Mouse (Mus musculus): ENCODE data around the gene Gabrb1.

Gene Gabrb1

DNA sequence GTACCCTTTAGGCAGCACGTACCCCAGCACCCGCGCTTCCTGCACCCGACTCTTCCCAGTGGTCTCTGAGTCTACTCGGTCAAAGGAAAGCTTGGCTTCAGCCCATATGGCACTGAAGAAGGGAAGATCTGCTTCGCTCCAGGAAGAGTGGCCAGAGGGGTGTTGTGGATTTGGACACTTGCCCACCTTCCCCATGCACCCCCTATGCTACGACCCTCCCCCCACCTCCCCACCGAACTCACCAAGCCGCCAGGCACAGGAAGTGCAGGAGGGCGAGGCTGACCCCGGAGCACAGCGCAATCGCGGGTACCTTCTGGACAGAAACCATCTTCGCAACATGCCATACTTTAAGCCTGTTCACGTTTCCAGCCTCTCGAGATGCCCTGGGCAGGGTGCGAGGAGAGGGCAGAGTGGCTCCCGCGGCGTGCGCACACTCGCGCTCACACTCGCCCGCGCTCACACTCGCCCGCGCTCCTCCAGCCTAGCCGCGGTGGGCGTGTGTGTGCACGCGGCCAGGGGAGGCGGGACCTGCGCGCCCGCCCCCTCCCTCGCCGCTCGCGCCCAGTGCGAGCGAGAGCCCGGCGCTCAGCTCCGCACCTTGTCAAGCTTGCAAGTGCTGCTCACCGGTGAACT, at the start of gene Gabrb1:
Gene Gabrb1, plus strand, starts transcription at position 632 of the 633 bp plus-strand sequence.
- no peak for DNase-seq (ENCODE audit: low spot score)

- no peak for DNase-seq (ENCODE audit: low spot score)
Measured at GRCm38 (mm10) chr5:71608735-71609134, 49.2 kb upstream of the Gabrb1 start.

DNA sequence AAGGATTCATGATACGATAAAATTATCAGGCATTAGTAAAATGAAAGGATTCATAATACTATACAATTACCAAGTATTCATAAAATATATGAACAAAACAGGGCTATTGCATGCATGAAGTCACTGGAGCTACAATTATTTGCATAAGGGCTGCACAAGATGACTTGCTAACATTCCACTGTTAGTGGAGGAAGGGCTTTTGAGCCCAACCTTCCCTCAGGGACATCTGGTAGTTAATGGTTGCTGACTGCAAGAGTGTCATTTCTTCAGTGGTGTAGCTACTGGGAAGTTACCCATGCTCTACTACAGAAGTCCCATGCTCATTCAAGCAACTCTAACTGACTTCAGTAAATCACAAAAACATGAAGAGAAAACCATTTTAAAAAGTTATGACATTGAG, 43.6 kb upstream of the Gabrb1 start:
- DNase-seq (ENCODE audit: low spot score): no peak

GRCm38 (mm10) chr5:71616734-71617133, 41.2 kb upstream of the Gabrb1 start:
- no peak for DNase-seq (ENCODE audit: low spot score)

GRCm38 (mm10) chr5:71627820-71628219, 30.1 kb upstream of the Gabrb1 start:
- no peak for DNase-seq (ENCODE audit: low spot score)

- DNase-seq (ENCODE audit: low spot score): no peak
Measured at GRCm38 (mm10) chr5:71639804-71640203, 18.1 kb upstream of the Gabrb1 start.

- no peak for DNase-seq (ENCODE audit: low spot score)
Measured at GRCm38 (mm10) chr5:71648108-71648507, 9.8 kb upstream of the Gabrb1 start.

GRCm38 (mm10) chr5:71654056-71654455, 3.9 kb upstream of the Gabrb1 start:
- DNase-seq (ENCODE audit: low spot score): no peak

DNA sequence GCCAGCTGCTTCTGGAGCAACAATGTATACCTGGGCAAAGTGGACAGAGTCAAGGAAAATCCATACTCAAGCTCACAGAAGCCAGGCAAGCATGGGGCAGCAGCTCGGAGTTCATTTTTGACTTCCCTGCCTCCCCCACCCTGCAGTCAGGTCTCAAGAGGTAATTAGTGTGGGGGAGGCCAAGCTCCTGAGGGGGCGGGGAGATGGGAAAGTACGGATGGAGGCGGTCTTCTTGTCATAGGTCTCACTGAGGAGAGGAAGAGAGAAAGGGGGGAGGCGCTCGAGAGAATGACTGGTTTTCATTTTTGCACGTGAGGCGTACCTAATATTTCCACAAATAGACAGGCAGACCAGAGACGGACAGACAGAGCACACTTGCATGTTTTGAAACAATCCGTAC, 1.1 kb upstream of the Gabrb1 start:
- no peak for DNase-seq (ENCODE audit: low spot score)

- no peak for DNase-seq (ENCODE audit: low spot score)
Measured at GRCm38 (mm10) chr5:71658115-71658497, 193 bp downstream of the Gabrb1 start, which contains the start of gene Gabra4. Gabra4 (minus strand) TSS chr5:71658308.

GRCm38 (mm10) chr5:71665593-71665992, 7.7 kb downstream of the Gabrb1 start:
- DNase-seq (ENCODE audit: low spot score): no peak

GRCm38 (mm10) chr5:71699696-71700467, 42.0 kb downstream of the Gabrb1 start:
- peak; percentile 63 for DNase-seq (ENCODE audit: low spot score)

- peak; percentile 47 for DNase-seq (ENCODE audit: low spot score)
Measured at GRCm38 (mm10) chr5:71700468-71701272, 42.8 kb downstream of the Gabrb1 start.

DNA sequence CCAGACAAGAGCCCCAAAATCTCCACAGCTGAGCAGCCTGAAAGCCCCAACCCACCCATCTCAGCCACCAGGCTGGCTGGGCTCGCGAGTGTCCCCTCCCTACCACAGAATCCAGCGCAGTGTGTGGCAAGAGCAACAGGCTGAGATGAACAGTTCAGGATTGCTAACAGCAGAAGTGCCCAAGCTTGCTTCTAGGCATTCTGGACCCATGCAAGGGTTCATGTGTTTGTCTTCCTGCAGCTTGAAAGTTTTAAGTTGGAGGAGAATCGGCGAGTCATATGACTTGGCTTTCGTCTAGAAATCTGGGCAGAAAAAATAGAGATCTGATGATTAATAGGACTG, 43.3 kb downstream of the Gabrb1 start:
- no peak for DNase-seq (ENCODE audit: low spot score)

GRCm38 (mm10) chr5:71732931-71733792, 75.2 kb downstream of the Gabrb1 start:
- DNase-seq (ENCODE audit: low spot score): peak; percentile 31

GRCm38 (mm10) chr5:71747411-71747810, 89.5 kb downstream of the Gabrb1 start:
- DNase-seq (ENCODE audit: low spot score): no peak

GRCm38 (mm10) chr5:71753966-71754365, 96.1 kb downstream of the Gabrb1 start:
- no peak for DNase-seq (ENCODE audit: low spot score)

GRCm38 (mm10) chr5:71761105-71761504, 103.2 kb downstream of the Gabrb1 start:
- no peak for DNase-seq (ENCODE audit: low spot score)

DNA sequence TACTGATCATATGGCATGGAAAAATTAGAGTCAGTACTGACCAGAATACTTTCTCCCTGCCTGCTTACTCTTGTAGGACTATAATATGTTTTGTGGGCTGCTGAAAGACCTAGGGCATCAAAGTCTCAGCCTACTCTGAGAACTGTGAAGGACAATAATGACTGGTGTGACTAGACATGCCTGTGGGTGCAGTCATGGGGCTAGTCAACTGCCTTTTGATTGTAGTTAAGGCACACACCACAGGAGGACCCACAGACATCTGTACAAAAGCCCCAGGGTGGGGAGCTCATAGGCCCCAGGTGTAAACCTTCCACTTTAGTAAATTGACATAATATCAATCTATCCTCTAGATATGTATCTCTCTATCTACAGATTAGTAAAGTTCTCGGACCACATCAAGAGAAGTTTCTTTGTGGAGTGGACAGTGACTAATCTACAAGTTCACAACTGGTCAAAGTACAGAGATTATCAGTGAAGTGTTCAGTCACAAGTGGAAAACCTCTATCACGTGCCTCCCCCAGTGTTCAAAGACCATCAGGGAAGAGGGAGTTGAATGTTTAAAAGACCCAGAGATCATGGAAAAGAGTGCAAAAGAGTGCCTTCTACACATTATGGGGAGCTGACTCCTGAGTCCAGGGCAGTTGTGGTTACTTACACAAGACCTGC, 123.7 kb downstream of the Gabrb1 start:
- DNase-seq (ENCODE audit: low spot score): no peak

DNA sequence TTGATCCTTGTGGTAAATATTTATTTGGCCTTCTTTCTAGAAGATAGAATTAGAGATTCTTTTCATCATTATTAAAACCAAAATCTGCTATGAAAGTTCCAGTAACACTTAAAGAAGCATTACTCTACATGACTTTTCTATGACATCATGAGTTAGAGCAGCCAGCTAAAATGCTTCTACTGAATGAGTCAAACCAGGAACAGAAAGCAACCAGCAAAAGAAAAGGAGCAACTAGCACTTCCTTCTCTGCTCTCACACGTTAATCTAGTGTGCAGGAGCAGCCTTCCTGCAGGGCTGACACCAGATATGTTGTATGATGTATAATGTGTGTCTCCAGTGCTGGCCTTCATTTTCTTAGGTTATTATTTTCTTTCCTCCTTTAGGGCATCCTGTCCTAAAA, 164.9 kb downstream of the Gabrb1 start:
- DNase-seq (ENCODE audit: low spot score): no peak

DNA sequence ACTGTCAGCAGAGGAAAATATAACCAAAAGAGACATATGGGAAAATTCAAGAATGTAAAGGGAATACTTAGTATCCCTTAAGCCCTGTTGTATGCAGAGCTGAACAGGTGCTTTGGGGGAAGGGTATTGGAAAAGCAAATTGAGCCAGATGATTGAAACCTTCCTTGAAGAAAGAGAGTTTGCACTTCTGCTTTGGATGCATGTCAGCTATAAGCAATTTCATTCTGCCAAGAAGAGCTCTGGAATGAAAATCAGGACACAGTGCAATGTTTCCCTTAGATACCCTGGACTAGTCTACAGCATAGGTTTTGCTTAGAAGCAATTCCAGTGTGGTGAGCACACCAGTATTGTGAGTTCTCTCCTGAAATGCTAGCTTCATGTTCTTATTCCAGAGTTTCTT, 170.4 kb downstream of the Gabrb1 start:
- no peak for DNase-seq (ENCODE audit: low spot score)
